Mouse (Mus musculus) heart, postnatal 0 days (tissue): ENCODE data around the gene Rasgrf1. TPM values are rescaled to one million over a fixed set of nuclear protein-coding genes. Genes with fewer than 3 reads are reported as not detected.

Experiments
- ATAC-seq: fragments of 200-750 bp; cut with Nextera tagmentation; 2 replicates; pipeline ENCODE4 v1.8.0; 2017; ENCODE audit warnings: low read depth, moderate number of reproducible peaks, moderate library complexity; ENCODE audit not compliant: insufficient read depth
- DNase-seq: peaks from one replicate; pipeline ENCODE4 v3.0.0-alpha.2; 2016; ENCODE audit warnings: low spot score
- H3K27ac ChIP-seq: fragments of 300-500 bp; sonication (generic); 2 replicates; pipeline ENCODE4 v1.5.1; 2014; ENCODE audit warnings: low read depth, mild to moderate bottlenecking
- H3K27me3 ChIP-seq: fragments of 300-500 bp; sonication (generic); 2 replicates; pipeline ENCODE4 v1.6.1; 2014; ENCODE audit warnings: low read length, mixed read lengths; ENCODE audit not compliant: control insufficient read depth, insufficient read depth
- H3K36me3 ChIP-seq: fragments of 300-500 bp; sonication (generic); replicated peaks from 2 replicates; pipeline ENCODE4 v1.6.1; 2014; ENCODE audit warnings: low read length, mixed read lengths; ENCODE audit not compliant: control insufficient read depth, insufficient read depth
- H3K4me1 ChIP-seq: fragments of 300-500 bp; sonication (generic); 2 replicates; pipeline ENCODE4 v1.6.1; 2014; ENCODE audit warnings: antibody characterized with exemption; ENCODE audit not compliant: control insufficient read depth, insufficient read depth
- H3K4me2 ChIP-seq: fragments of 300-500 bp; sonication (generic); 2 replicates; pipeline ENCODE4 v1.6.1; 2014; ENCODE audit warnings: low read depth, mild to moderate bottlenecking, low read length, moderate library complexity
- H3K4me3 ChIP-seq: fragments of 300-500 bp; sonication (generic); 2 replicates; pipeline ENCODE4 v1.5.1; 2014; ENCODE audit warnings: low read depth, low read length
- H3K9ac ChIP-seq: fragments of 300-500 bp; sonication (generic); replicated peaks from 2 replicates; pipeline ENCODE4 v1.6.1; 2014; ENCODE audit warnings: low read depth, low read length, mixed read lengths
- H3K9me3 ChIP-seq: fragments of 300-500 bp; sonication (generic); replicated peaks from 2 replicates; pipeline ENCODE4 v1.6.1; 2016; ENCODE audit warnings: low read length; ENCODE audit not compliant: control insufficient read depth
- CTCF ChIP-seq: IDR thresholded peaks from 2 replicates; pipeline ENCODE4 v1.5.1; 2016; ENCODE audit warnings: antibody characterized with exemption, control low read depth, low read depth
- EP300 ChIP-seq: IDR thresholded peaks from 2 replicates; pipeline ENCODE4 v1.6.1; 2016; ENCODE audit warnings: antibody characterized with exemption, low read depth
- WGBS: fragments of 180-500 bp; shearing (Covaris S2); extraction: QIAGEN DNeasy Blood & Tissue Kit; methylation state at CpG from one replicate; pipeline ENCODE4 v1.1.7; 2014; 5-methylcytosine and 5-hydroxymethylcytosine counted together
- polyA plus RNA-seq: library from polyadenylated mRNA; unstranded; fragments of >200 nt; fragmentation: Nextera tagmentation; extraction: Ambion mirVana; gene quantifications from 2 replicates; pipeline ENCODE4 v1.2.1, GENCODE M21; 2015
- total RNA-seq: library from RNA; depleted of rRNA; stranded (reverse); fragments of >200 nt; gene quantifications from 2 replicates; pipeline ENCODE4 v1.2.3, GENCODE M21; 2014; ENCODE audit warnings: low replicate concordance

Gene Rasgrf1
- total and polyA plus RNA-seq, 2 experiments from 2014 or later = not detected

DNA sequence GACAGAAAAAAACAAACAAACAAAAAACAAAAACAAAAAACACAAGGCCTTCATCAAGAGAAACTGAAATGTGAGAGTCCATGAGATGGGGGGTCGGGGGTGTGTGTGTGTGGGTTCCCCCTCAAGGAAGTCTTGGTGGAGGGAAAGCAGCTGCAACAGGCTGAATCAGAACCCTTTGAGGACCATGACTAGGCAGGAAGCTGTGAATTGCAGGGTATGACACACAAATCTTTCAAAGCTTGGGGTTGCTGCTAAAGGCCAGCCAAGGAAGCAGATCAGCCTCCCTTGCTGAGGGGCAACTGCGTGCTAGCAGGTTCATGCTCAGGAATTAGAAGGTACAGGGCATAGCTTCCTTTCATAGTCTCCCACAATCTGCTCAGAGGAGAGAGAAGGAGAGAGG is 40.1 kb upstream of the Rasgrf1 start:
- H3K4me2 ChIP-seq = no peak overlapping the region
- no peaks in the 10 kb centered on the region for H3K4me1 ChIP-seq
- H3K9ac ChIP-seq = no peak overlapping the region
- DNase-seq (no peak), ATAC-seq (no peak)
- H3K27ac ChIP-seq = no peak overlapping the region
- WGBS = 28% methylated on average over 2 of the region's 2 CpGs
- no peaks in the 10 kb centered on the region for H3K9me3 ChIP-seq
- no peaks in the 10 kb centered on the region for H3K36me3 ChIP-seq
- no peak for TF ChIP-seq EP300
- TF ChIP-seq CTCF = no peak
- H3K27me3 ChIP-seq = peaks cover 16% of the 10 kb centered on the region
- no peak overlapping the region for H3K4me3 ChIP-seq

DNA sequence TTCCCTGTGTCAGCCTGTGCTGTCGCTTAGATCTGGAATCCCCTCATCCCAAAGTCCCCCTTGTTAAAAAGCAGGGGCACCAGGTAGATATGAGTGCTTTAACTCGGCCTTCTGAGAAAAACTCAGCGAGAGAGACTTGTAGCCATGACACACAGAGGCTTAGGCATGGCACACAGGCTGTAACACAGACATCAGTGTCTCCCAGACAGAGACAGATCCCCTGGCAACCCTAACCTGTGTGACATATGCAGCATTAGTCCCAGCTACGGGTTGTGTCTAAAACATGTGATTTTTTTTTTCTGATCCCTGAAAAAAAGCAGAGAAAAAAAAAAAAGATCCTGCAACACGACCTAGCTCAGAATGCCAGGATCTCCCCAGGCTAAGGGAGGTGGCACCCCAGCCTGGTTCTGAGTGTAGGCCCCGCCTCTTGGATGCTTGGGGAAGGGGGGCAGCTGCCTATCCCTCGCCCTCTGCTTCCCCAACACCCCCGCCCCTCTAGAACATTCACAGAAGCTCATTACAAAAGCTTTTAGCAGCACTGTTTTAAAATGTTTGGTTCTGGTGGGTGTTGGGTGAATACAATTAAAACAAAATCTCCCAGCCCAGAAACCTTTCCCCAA is 39.1 kb upstream of the Rasgrf1 start:
- no peak for DNase-seq
- 10% methylated on average over 8 of the region's 8 CpGs for WGBS
- Histone ChIP-seq H3K4me3 (no peak overlapping the region), H3K9me3 (no peaks in the 10 kb centered on the region), H3K4me1 (no peaks in the 10 kb centered on the region), H3K9ac (no peak overlapping the region), H3K36me3 (no peaks in the 10 kb centered on the region), H3K27ac (no peak overlapping the region), H3K4me2 (no peak overlapping the region), H3K27me3 (peaks cover 20% of the 10 kb centered on the region)
- no peak for ATAC-seq
- no peak for TF ChIP-seq CTCF

GRCm38 (mm10) chr9:89872137-89872536 is 37.6 kb upstream of the Rasgrf1 start:
- 73% methylated on average over 6 of the region's 6 CpGs for WGBS
- Histone ChIP-seq H3K27ac (no peak overlapping the region), H3K27me3 (peaks cover 32% of the 10 kb centered on the region), H3K4me3 (no peak overlapping the region), H3K9ac (no peak overlapping the region), H3K4me1 (no peaks in the 10 kb centered on the region), H3K36me3 (no peaks in the 10 kb centered on the region), H3K4me2 (no peak overlapping the region), H3K9me3 (no peaks in the 10 kb centered on the region)
- TF ChIP-seq EP300 (no peak), CTCF (no peak)
- ATAC-seq (no peak), DNase-seq (no peak)

GRCm38 (mm10) chr9:89874434-89874833 is 35.3 kb upstream of the Rasgrf1 start:
- ATAC-seq = no peak
- no peak for DNase-seq
- Histone ChIP-seq H3K36me3 (no peaks in the 10 kb centered on the region), H3K4me2 (no peak overlapping the region), H3K9me3 (no peaks in the 10 kb centered on the region), H3K4me3 (no peak overlapping the region), H3K4me1 (no peaks in the 10 kb centered on the region), H3K27ac (no peak overlapping the region), H3K9ac (no peak overlapping the region), H3K27me3 (peaks cover 42% of the 10 kb centered on the region)
- TF ChIP-seq CTCF = no peak
- TF ChIP-seq EP300 = no peak
- 54% methylated on average over 7 of the region's 7 CpGs for whole genome bisulfite sequencing

DNA sequence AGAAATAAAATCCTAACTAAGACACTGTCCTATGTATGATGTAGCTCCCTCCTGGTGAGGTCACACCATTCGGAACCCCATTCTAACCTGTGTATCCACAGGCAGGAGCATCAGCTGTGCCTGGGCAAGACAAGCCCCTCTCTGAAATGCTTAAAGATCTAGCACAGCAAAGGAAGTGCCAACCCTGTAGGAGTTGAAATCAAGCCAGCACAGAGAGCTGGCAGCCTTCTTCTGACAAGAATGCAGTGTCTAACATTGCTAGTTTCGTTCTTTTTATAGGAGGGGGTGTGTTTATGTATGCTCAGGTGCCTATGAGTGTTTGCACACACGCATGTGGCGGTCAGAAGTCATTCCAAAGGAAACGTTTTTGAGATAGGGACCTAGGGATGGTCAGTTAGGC is 34.2 kb upstream of the Rasgrf1 start:
- TF ChIP-seq EP300 (no peak), CTCF (no peak)
- Histone ChIP-seq H3K27me3 (peaks cover 39% of the 10 kb centered on the region), H3K4me3 (no peak overlapping the region), H3K9me3 (no peaks in the 10 kb centered on the region), H3K36me3 (no peaks in the 10 kb centered on the region), H3K27ac (no peak overlapping the region), H3K4me2 (no peak overlapping the region), H3K9ac (no peak overlapping the region), H3K4me1 (no peaks in the 10 kb centered on the region)
- 52% methylated on average over 5 of the region's 5 CpGs for WGBS
- ATAC-seq (no peak), DNase-seq (no peak)

DNA sequence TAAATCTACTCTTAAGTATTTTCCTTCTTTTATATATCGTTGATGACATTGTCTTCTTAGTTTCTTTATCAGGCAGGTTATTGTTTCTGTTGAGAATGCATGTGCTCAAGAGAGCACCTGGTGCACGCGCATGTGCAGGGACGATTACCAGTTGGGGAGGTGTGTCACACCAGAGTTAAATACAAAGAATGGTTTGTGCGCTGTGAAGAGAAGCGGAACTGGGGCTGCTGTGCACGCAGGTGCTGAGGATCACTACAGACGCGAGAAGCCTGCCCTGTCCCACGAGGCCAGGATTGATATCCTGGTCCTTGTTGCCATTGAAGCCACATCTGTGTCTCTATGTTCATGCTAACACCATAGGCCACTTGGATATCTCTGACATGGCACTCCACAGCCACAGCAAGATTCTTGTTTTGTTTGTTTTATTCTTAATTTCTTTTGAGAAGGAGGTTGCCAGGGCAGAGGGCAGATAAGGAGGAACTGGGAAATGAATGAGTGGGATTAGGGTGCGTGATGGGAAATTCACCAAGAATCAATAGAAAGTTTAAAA is 31.2 kb upstream of the Rasgrf1 start:
- TF ChIP-seq CTCF (no peak), EP300 (no peak)
- 55% methylated on average over 11 of the region's 11 CpGs for WGBS
- no peaks in the 10 kb centered on the region for H3K4me1 ChIP-seq
- no peak overlapping the region for H3K9ac ChIP-seq
- H3K9me3 ChIP-seq = no peaks in the 10 kb centered on the region
- no peaks in the 10 kb centered on the region for H3K36me3 ChIP-seq
- no peak overlapping the region for H3K4me2 ChIP-seq
- peaks cover 48% of the 10 kb centered on the region for H3K27me3 ChIP-seq
- H3K27ac ChIP-seq = no peak overlapping the region
- no peak overlapping the region for H3K4me3 ChIP-seq
- no peak for ATAC-seq
- DNase-seq = no peak
